Mouse (Mus musculus): ENCODE measurements at regions not wholly inside any gene's neighbourhood (a gene's known extent, or its start where the extent isn't known, plus 50 kb on each side); places are given as distances from the start of the nearest gene placed in this dataset.

GRCm38 (mm10) chr5:118413428-118414282, 146.8 kb upstream of the Med13l start:
- Histone ChIP-seq H3K9me3 (no peaks in the 10 kb centered on the region), H3K9ac (no peak overlapping the region), H3K4me3 (replicated peaks) (no peak overlapping the region), H3K27ac (no peak overlapping the region), H3K4me2 (no peak overlapping the region), H3K36me3 (no peaks in the 10 kb centered on the region), H3K27me3 (replicated peaks) (no peaks in the 10 kb centered on the region), H3K4me1 (no peaks in the 10 kb centered on the region)
- WGBS = 65% methylated on average over 13 of the region's 13 CpGs
- peak; percentile 91 for ATAC-seq (ENCODE audit: insufficient read depth, low FRiP score, low read depth)

- ATAC-seq (ENCODE audit: insufficient read depth, low FRiP score, low read depth) = peak; percentile 77; the same call in 1 of the 2 replicates
- Histone ChIP-seq H3K27me3 (replicated peaks) (no peaks in the 10 kb centered on the region), H3K27ac (no peak overlapping the region), H3K4me3 (replicated peaks) (no peak overlapping the region), H3K36me3 (no peaks in the 10 kb centered on the region), H3K4me2 (no peak overlapping the region), H3K9ac (no peak overlapping the region), H3K4me1 (peaks cover 3% of the 10 kb centered on the region; the same call in 1 of the 2 replicates), H3K9me3 (no peaks in the 10 kb centered on the region)
- 82% methylated on average over 7 of the region's 7 CpGs for WGBS
These were observed 141.0 kb upstream of the Med13l start for GRCm38 (mm10) chr5:118419344-118420037.

GRCm38 (mm10) chr5:118421884-118422821, 138.3 kb upstream of the Med13l start:
- no peak; the same call in 1 of the 2 replicates for ATAC-seq (ENCODE audit: insufficient read depth, low FRiP score, low read depth)
- WGBS = 47% methylated on average over 32 of the region's 32 CpGs
- peak overlapping the region; percentile 35 for H3K4me2 ChIP-seq

GRCm38 (mm10) chr5:118424177-118424576, 136.3 kb upstream of the Med13l start:
- no peaks in the 10 kb centered on the region for H3K27me3 ChIP-seq (replicated peaks)
- no peaks in the 10 kb centered on the region for H3K9me3 ChIP-seq
- H3K36me3 ChIP-seq = no peaks in the 10 kb centered on the region
- H3K4me1 ChIP-seq = peaks cover 12% of the 10 kb centered on the region; the same call in 1 of the 2 replicates
- 0 out of 2 replicates have a peak overlapping the region, but pooled peaks have one; percentile 26 for H3K27ac ChIP-seq
- no peak overlapping the region for H3K4me3 ChIP-seq (replicated peaks)
- no peak overlapping the region for H3K9ac ChIP-seq
- H3K4me2 ChIP-seq = no peak overlapping the region
- WGBS = 80% methylated on average over 3 of the region's 3 CpGs
- ATAC-seq (ENCODE audit: insufficient read depth, low FRiP score, low read depth) = no peak

More at GRCm38 (mm10) chr5:118421884-118422821, 138.3 kb upstream of the Med13l start:
- Histone ChIP-seq H3K27ac (no peak overlapping the region), H3K4me1 (peaks cover 12% of the 10 kb centered on the region; the same call in 1 of the 2 replicates), H3K27me3 (replicated peaks) (no peaks in the 10 kb centered on the region), H3K9me3 (no peaks in the 10 kb centered on the region), H3K4me3 (replicated peaks) (no peak overlapping the region), H3K36me3 (no peaks in the 10 kb centered on the region), H3K9ac (no peak overlapping the region)

- no peaks in the 10 kb centered on the region for H3K27me3 ChIP-seq (replicated peaks)
- peak; percentile 57; the same call in 1 of the 2 replicates for ATAC-seq (ENCODE audit: insufficient read depth, low FRiP score, low read depth)
- WGBS = 31% methylated on average over 9 of the region's 9 CpGs
- H3K9me3 ChIP-seq = no peaks in the 10 kb centered on the region
- peaks cover 12% of the 10 kb centered on the region; the same call in 1 of the 2 replicates for H3K4me1 ChIP-seq
- no peak overlapping the region for H3K4me3 ChIP-seq (replicated peaks)
- H3K9ac ChIP-seq = no peak overlapping the region
- H3K27ac ChIP-seq = peak overlapping the region; percentile 63
- H3K4me2 ChIP-seq = no peak overlapping the region
- no peaks in the 10 kb centered on the region for H3K36me3 ChIP-seq
These were observed 135.5 kb upstream of the Med13l start for GRCm38 (mm10) chr5:118424764-118425568.

GRCm38 (mm10) chr5:118426673-118427072, 133.8 kb upstream of the Med13l start:
- Histone ChIP-seq H3K9ac (no peak overlapping the region), H3K27ac (no peak overlapping the region), H3K4me2 (no peak overlapping the region), H3K9me3 (no peaks in the 10 kb centered on the region), H3K27me3 (replicated peaks) (no peaks in the 10 kb centered on the region), H3K4me1 (peaks cover 12% of the 10 kb centered on the region; the same call in 1 of the 2 replicates), H3K4me3 (replicated peaks) (no peak overlapping the region), H3K36me3 (no peaks in the 10 kb centered on the region)
- WGBS = 59% methylated on average over 5 of the region's 5 CpGs
- ATAC-seq (ENCODE audit: insufficient read depth, low FRiP score, low read depth) = no peak

GRCm38 (mm10) chr5:118428323-118429095, 132.0 kb upstream of the Med13l start:
- H3K4me3 ChIP-seq (replicated peaks) = no peak overlapping the region
- no peak overlapping the region for H3K9ac ChIP-seq
- H3K9me3 ChIP-seq = no peaks in the 10 kb centered on the region
- ATAC-seq (ENCODE audit: insufficient read depth, low FRiP score, low read depth) = no peak
- H3K4me1 ChIP-seq = 0 out of 2 replicates have a peak, but pooled peaks cover 9% of the 10 kb centered on the region
- no peaks in the 10 kb centered on the region for H3K36me3 ChIP-seq
- H3K4me2 ChIP-seq = no peak overlapping the region
- H3K27ac ChIP-seq = no peak overlapping the region
- H3K27me3 ChIP-seq (replicated peaks) = no peaks in the 10 kb centered on the region
- 71% methylated on average over 18 of the region's 18 CpGs for WGBS

- Histone ChIP-seq H3K27ac (no peak overlapping the region), H3K4me1 (peaks cover 9% of the 10 kb centered on the region), H3K27me3 (replicated peaks) (0 out of 2 replicates have a peak, but pooled peaks cover 12% of the 10 kb centered on the region), H3K4me2 (no peak overlapping the region), H3K9me3 (no peaks in the 10 kb centered on the region), H3K4me3 (replicated peaks) (no peak overlapping the region), H3K9ac (no peak overlapping the region), H3K36me3 (no peaks in the 10 kb centered on the region)
- 66% methylated on average over 4 of the region's 4 CpGs for WGBS
- no peak for ATAC-seq (ENCODE audit: insufficient read depth, low FRiP score, low read depth)
These were observed 126.9 kb upstream of the Med13l start for GRCm38 (mm10) chr5:118433599-118433998.

GRCm38 (mm10) chr5:118434718-118435555, 125.5 kb upstream of the Med13l start:
- no peak overlapping the region for H3K4me3 ChIP-seq (replicated peaks)
- WGBS = 28% methylated on average over 20 of the region's 20 CpGs
- no peak; the same call in 1 of the 2 replicates for ATAC-seq (ENCODE audit: insufficient read depth, low FRiP score, low read depth)
- H3K27ac ChIP-seq = no peak overlapping the region
- no peak overlapping the region for H3K9ac ChIP-seq
- no peaks in the 10 kb centered on the region for H3K9me3 ChIP-seq
- 0 out of 2 replicates have a peak, but pooled peaks cover 12% of the 10 kb centered on the region for H3K27me3 ChIP-seq (replicated peaks)
- H3K4me2 ChIP-seq = no peak overlapping the region
- H3K4me1 ChIP-seq = peaks cover 9% of the 10 kb centered on the region
- no peaks in the 10 kb centered on the region for H3K36me3 ChIP-seq
